In genomic region chr14:10367783-10368680, GRCm38 (mm10) we compare ENCODE assay signal across 21 mouse cellular contexts.
A peak's percentile ranks its signal among the peaks of the same experiment; 100 is the strongest.
DNase-seq lines count a peak whose midpoint lies in the region; ATAC-seq and TF ChIP-seq lines count a peak whose summit lies in the region.
"Had no signal": no experiment of that assay in that cellular context is flagged by ENCODE, and none has a peak within 500 bp of the region (broad histone marks: within the 10 kb centered on the region; RNA-seq: fewer than 3 reads in every experiment).

No protein-coding gene starts in this region.

- H3K9me3 ChIP-seq in kidney, embryonic 16.5 days (ENCODE audit: low read length), result no peaks in the 10 kb centered on the region
- H3K9me3 ChIP-seq in midbrain, postnatal 0 days (ENCODE audit: low read length), result no peaks in the 10 kb centered on the region
- H3K9me3 ChIP-seq in midbrain, embryonic 15.5 days, result no peaks in the 10 kb centered on the region
- no peaks in the 10 kb centered on the region for H3K9me3 ChIP-seq in intestine, postnatal 0 days (ENCODE audit: control insufficient read depth)
- H3K9me3 ChIP-seq: embryonic facial prominence, embryonic 12.5 days; forebrain, embryonic 15.5 days; hindbrain, embryonic 15.5 days; limb, embryonic 13.5 days; liver, embryonic 15.5 days; megakaryocyte, embryonic 14.5 days had no signal

- DNase-seq in kidney, adult 9 months, result peak; percentile 8
- peak; percentile 10 for DNase-seq in midbrain, postnatal 0 days (ENCODE audit: low spot score)
- DNase-seq in naive thymus-derived CD4-positive, alpha-beta T cell, adult 2 months (ENCODE audit: low read depth), result peak; percentile 6
- DNase-seq in gastrocnemius, adult 2 months, result no peak
- DNase-seq: adrenal gland, postnatal 14 days; cerebellum, adult 2 months; heart, postnatal 36 days; thymus, postnatal 14 days had no signal

- no peak overlapping the region for H3K4me2 ChIP-seq in kidney, embryonic 16.5 days (replicated peaks; ENCODE audit: low read depth, low read length)
- no peak overlapping the region for H3K4me2 ChIP-seq in midbrain, postnatal 0 days (ENCODE audit: low read depth, low read length, poor library complexity, severe bottlenecking)
- no peak overlapping the region for H3K4me2 ChIP-seq in midbrain, embryonic 15.5 days
- H3K4me2 ChIP-seq in intestine, postnatal 0 days (replicated peaks; ENCODE audit: low read depth), result no peak overlapping the region
- H3K4me2 ChIP-seq: embryonic facial prominence, embryonic 12.5 days; forebrain, embryonic 15.5 days; hindbrain, embryonic 15.5 days; limb, embryonic 13.5 days; liver, embryonic 15.5 days had no signal

- H3K27ac ChIP-seq in kidney, embryonic 16.5 days (ENCODE audit: low read length), result no peak overlapping the region
- no peak overlapping the region for H3K27ac ChIP-seq in midbrain, postnatal 0 days (ENCODE audit: low read depth, low read length)
- no peak overlapping the region for H3K27ac ChIP-seq in midbrain, embryonic 15.5 days
- no peak overlapping the region for H3K27ac ChIP-seq in intestine, postnatal 0 days (ENCODE audit: low read depth, low read length)
- H3K27ac ChIP-seq in gastrocnemius, adult 2 months, result no peak overlapping the region
- H3K27ac ChIP-seq: embryonic facial prominence, embryonic 12.5 days; forebrain, embryonic 15.5 days; hindbrain, embryonic 15.5 days; limb, embryonic 13.5 days; liver, embryonic 15.5 days had no signal

- H3K27me3 ChIP-seq in kidney, embryonic 16.5 days (ENCODE audit: insufficient read depth, low read length), result no peaks in the 10 kb centered on the region
- H3K27me3 ChIP-seq in midbrain, postnatal 0 days (ENCODE audit: insufficient read depth, low read length), result no peaks in the 10 kb centered on the region
- no peaks in the 10 kb centered on the region for H3K27me3 ChIP-seq in midbrain, embryonic 15.5 days (replicated peaks)
- H3K27me3 ChIP-seq in intestine, postnatal 0 days (replicated peaks; ENCODE audit: control insufficient read depth, insufficient read depth, low read length), result no peaks in the 10 kb centered on the region
- H3K27me3 ChIP-seq: embryonic facial prominence, embryonic 12.5 days; forebrain, embryonic 15.5 days; hindbrain, embryonic 15.5 days; limb, embryonic 13.5 days; liver, embryonic 15.5 days had no signal

- H3K36me3 ChIP-seq in kidney, embryonic 16.5 days (ENCODE audit: insufficient read depth, low read length), result no peaks in the 10 kb centered on the region
- H3K36me3 ChIP-seq in midbrain, postnatal 0 days (ENCODE audit: insufficient read depth, low read length), result no peaks in the 10 kb centered on the region
- H3K36me3 ChIP-seq in midbrain, embryonic 15.5 days (replicated peaks), result no peaks in the 10 kb centered on the region
- H3K36me3 ChIP-seq in intestine, postnatal 0 days (ENCODE audit: control insufficient read depth, insufficient read depth), result no peaks in the 10 kb centered on the region
- H3K36me3 ChIP-seq: embryonic facial prominence, embryonic 12.5 days; forebrain, embryonic 15.5 days; hindbrain, embryonic 15.5 days; limb, embryonic 13.5 days; liver, embryonic 15.5 days had no signal

- H3K4me3 ChIP-seq in kidney, embryonic 16.5 days (ENCODE audit: low read length), result no peak overlapping the region
- H3K4me3 ChIP-seq in midbrain, postnatal 0 days (ENCODE audit: low read depth, low read length), result no peak overlapping the region
- H3K4me3 ChIP-seq in midbrain, embryonic 15.5 days, result no peak overlapping the region
- no peak overlapping the region for H3K4me3 ChIP-seq in intestine, postnatal 0 days (ENCODE audit: low read depth, low read length)
- no peak overlapping the region for H3K4me3 ChIP-seq in gastrocnemius, adult 2 months
- H3K4me3 ChIP-seq: embryonic facial prominence, embryonic 12.5 days; forebrain, embryonic 15.5 days; hindbrain, embryonic 15.5 days; limb, embryonic 13.5 days; liver, embryonic 15.5 days; megakaryocyte, embryonic 14.5 days had no signal

- H3K4me1 ChIP-seq in kidney, embryonic 16.5 days (ENCODE audit: insufficient read depth, low read length), result no peaks in the 10 kb centered on the region
- no peaks in the 10 kb centered on the region for H3K4me1 ChIP-seq in midbrain, postnatal 0 days (ENCODE audit: insufficient read depth, low read length)
- no peaks in the 10 kb centered on the region for H3K4me1 ChIP-seq in midbrain, embryonic 15.5 days
- H3K4me1 ChIP-seq in intestine, postnatal 0 days (replicated peaks; ENCODE audit: control insufficient read depth, insufficient read depth, low read length), result no peaks in the 10 kb centered on the region
- H3K4me1 ChIP-seq: embryonic facial prominence, embryonic 12.5 days; forebrain, embryonic 15.5 days; hindbrain, embryonic 15.5 days; limb, embryonic 13.5 days; liver, embryonic 15.5 days had no signal

- WGBS in kidney, embryonic 16.5 days, result 56% methylated on average over 5 of the region's 5 CpGs
- 58% methylated on average over 5 of the region's 5 CpGs for WGBS in midbrain, postnatal 0 days
- 69% methylated on average over 5 of the region's 5 CpGs for WGBS in midbrain, embryonic 15.5 days
- 75% methylated on average over 5 of the region's 5 CpGs for WGBS in intestine, postnatal 0 days

- ATAC-seq in kidney, embryonic 16.5 days (ENCODE audit: low FRiP score, low TSS enrichment), result no peak
- ATAC-seq in midbrain, postnatal 0 days (ENCODE audit: low FRiP score), result no peak
- no peak for ATAC-seq in midbrain, embryonic 15.5 days (replicated peaks)
- peak; percentile 96 for ATAC-seq in common myeloid progenitor, adult 5-6 weeks (replicated peaks; ENCODE audit: low read depth, poor library complexity, severe bottlenecking)
- no peak for ATAC-seq in intestine, postnatal 0 days
- ATAC-seq: activated CD4-positive, CD25-positive, alpha-beta regulatory T cell, adult 4 months; forebrain, embryonic 15.5 days; intestine, embryonic 16.5 days; lung, postnatal 0 days had no signal

- no peak overlapping the region for H3K9ac ChIP-seq in kidney, embryonic 16.5 days (replicated peaks; ENCODE audit: low read length)
- H3K9ac ChIP-seq in midbrain, postnatal 0 days (replicated peaks; ENCODE audit: low read length, poor library complexity, severe bottlenecking), result no peak overlapping the region
- no peak overlapping the region for H3K9ac ChIP-seq in midbrain, embryonic 15.5 days
- H3K9ac ChIP-seq in intestine, postnatal 0 days (ENCODE audit: low read depth, low read length), result no peak overlapping the region
- H3K9ac ChIP-seq: embryonic facial prominence, embryonic 12.5 days; forebrain, embryonic 15.5 days; hindbrain, embryonic 15.5 days; limb, embryonic 13.5 days; liver, embryonic 15.5 days had no signal

- intact Hi-C loops in gastrocnemius, adult 2 months (cut with DNase I), result no loop called here

- no peak for TF ChIP-seq CTCF in midbrain, postnatal 0 days (IDR thresholded peaks at IDR 0.05)
- no peak for TF ChIP-seq CTCF in intestine, postnatal 0 days (IDR thresholded peaks at IDR 0.05; ENCODE audit: low read depth)
- no peak for TF ChIP-seq CTCF in gastrocnemius, adult 2 months (IDR thresholded peaks at IDR 0.05)
